Mouse (Mus musculus) thymus, postnatal 0 days (tissue): ENCODE results near the gene Tmem214. TPM values are rescaled to one million over a fixed set of nuclear protein-coding genes. Genes with fewer than 3 reads are reported as not detected.

Experiments
- polyA plus RNA-seq: library from polyadenylated mRNA; unstranded; fragments of >200 nt; fragmentation: Nextera tagmentation; extraction: Ambion mirVana; gene quantifications from 2 replicates; pipeline ENCODE4 v1.2.1, GENCODE M21; 2015

The Tmem214 gene
- polyA plus RNA-seq, 1 experiment from 2014 or later, result 41.7 TPM

Other genes starting within 250 kb of the Tmem214 start
- 12.5 and 14.4 TPM in 2 replicates for gene Slc35f6, start 220.1 kb upstream of the Tmem214 start, polyA plus RNA-seq
- gene Cenpa, start 201.2 kb upstream of the Tmem214 start, polyA plus RNA-seq, result 339 and 404 TPM in 2 replicates
- 0.13 and 0.23 TPM in 2 replicates for gene Dpysl5, start 156.4 kb upstream of the Tmem214 start, polyA plus RNA-seq
- 3.4 and 3.8 TPM in 2 replicates for gene Mapre3, start 53.4 kb upstream of the Tmem214 start, polyA plus RNA-seq
- 13.3 and 15.9 TPM in 2 replicates for gene Agbl5, start 20.7 kb downstream of the Tmem214 start, polyA plus RNA-seq
- gene Ost4, start 39.8 kb downstream of the Tmem214 start, polyA plus RNA-seq, result 396 and 461 TPM in 2 replicates
- gene Emilin1, start 45.4 kb downstream of the Tmem214 start, polyA plus RNA-seq, result 47.0 and 47.5 TPM in 2 replicates
- gene Khk, start 53.4 kb downstream of the Tmem214 start, polyA plus RNA-seq, result 31.7 and 32.5 TPM in 2 replicates
- 0.70 and 0.71 TPM in 2 replicates for gene Cgref1, start 77.6 kb downstream of the Tmem214 start, polyA plus RNA-seq
- gene Preb, start 92.3 kb downstream of the Tmem214 start, polyA plus RNA-seq, result 141 and 156 TPM in 2 replicates
- 0.03 and 0.04 TPM in 2 replicates for gene Tcf23, start 100.7 kb downstream of the Tmem214 start, polyA plus RNA-seq
- 123 and 132 TPM in 2 replicates for gene Atraid, start 180.3 kb downstream of the Tmem214 start, polyA plus RNA-seq
- gene Slc5a6, start 180.9 kb downstream of the Tmem214 start, polyA plus RNA-seq, result 7.0 and 8.7 TPM in 2 replicates
- 15.3 and 16.8 TPM in 2 replicates for gene Cad, start 186.8 kb downstream of the Tmem214 start, polyA plus RNA-seq
- gene Dnajc5g, start 238.3 kb downstream of the Tmem214 start, polyA plus RNA-seq, result not detected in 2 replicates
- 0.07 and 0.30 TPM in 2 replicates for gene Slc30a3, start 240.2 kb downstream of the Tmem214 start, polyA plus RNA-seq
- 0.14 and 0.16 TPM in 2 replicates for gene Trim54, start 248.7 kb downstream of the Tmem214 start, polyA plus RNA-seq